Mouse (Mus musculus) C2C12 (cell line): ENCODE measurements around the gene Apoc2. TPM values are rescaled to one million over a fixed set of nuclear protein-coding genes. Genes with fewer than 3 reads are reported as not detected.

Experiments
- H3K27me3 ChIP-seq: one replicate; pipeline ENCODE4 v1.6.1; 2011; ENCODE audit not compliant: control insufficient read depth, insufficient read depth, insufficient read length
- H3K36me3 ChIP-seq: one replicate; pipeline ENCODE4 v1.6.1; 2011; ENCODE audit not compliant: control insufficient read depth, insufficient read depth
- H3K4me3 ChIP-seq: one replicate; pipeline ENCODE4 v1.5.1; 2011; ENCODE audit warnings: mild to moderate bottlenecking, control low read depth; ENCODE audit not compliant: poor library complexity, insufficient read depth, severe bottlenecking
- H3K79me2 ChIP-seq: one replicate; pipeline ENCODE4 v1.6.1; 2011; ENCODE audit not compliant: control insufficient read depth, insufficient read depth
- H3K79me3 ChIP-seq: one replicate; pipeline ENCODE4 v1.6.1; 2011; ENCODE audit warnings: low read depth, control low read depth
- H3ac ChIP-seq: one replicate; pipeline ENCODE3; 2011; ENCODE audit warnings: low read depth; ENCODE audit not compliant: control insufficient read depth, insufficient read length
- CEBPB ChIP-seq: IDR thresholded peaks from one replicate; pipeline ENCODE4 v1.6.1; 2011; ENCODE audit warnings: low read depth, mild to moderate bottlenecking, control low read depth, moderate library complexity
- CTCF ChIP-seq: IDR thresholded peaks from one replicate; pipeline ENCODE4 v1.5.1; 2011; ENCODE audit not compliant: control insufficient read depth, insufficient read depth, insufficient read length
- FOSL1 ChIP-seq: IDR thresholded peaks from one replicate; pipeline ENCODE4 v1.8.0; 2011; ENCODE audit warnings: mild to moderate bottlenecking, low read length; ENCODE audit not compliant: poor library complexity, insufficient read depth, severe bottlenecking
- MAX ChIP-seq: IDR thresholded peaks from one replicate; pipeline ENCODE4 v1.6.1; 2011; ENCODE audit warnings: mild to moderate bottlenecking, control low read depth
- MYOD1 ChIP-seq: IDR thresholded peaks from one replicate; pipeline ENCODE4 v1.6.1; 2011; ENCODE audit warnings: low read depth; ENCODE audit not compliant: control insufficient read depth, insufficient read length
- MYOG ChIP-seq: IDR thresholded peaks from one replicate; pipeline ENCODE4 v1.6.1; 2011; ENCODE audit not compliant: control insufficient read depth, insufficient read length; ENCODE audit errors: extremely low read depth
- USF1 ChIP-seq: IDR thresholded peaks from one replicate; pipeline ENCODE4 v1.6.1; 2011; ENCODE audit warnings: low read depth, mild to moderate bottlenecking, control low read depth, moderate library complexity
- polyA plus RNA-seq: library from polyadenylated mRNA; unstranded; fragments of >200 nt; fragmentation: generic; extraction: Trizol; gene quantifications from one replicate; pipeline ENCODE4 v1.2.1, GENCODE M21; 2012; ENCODE audit warnings: missing spikeins

The Apoc2 gene
- polyA plus RNA-seq, 1 experiment, result not detected

DNA sequence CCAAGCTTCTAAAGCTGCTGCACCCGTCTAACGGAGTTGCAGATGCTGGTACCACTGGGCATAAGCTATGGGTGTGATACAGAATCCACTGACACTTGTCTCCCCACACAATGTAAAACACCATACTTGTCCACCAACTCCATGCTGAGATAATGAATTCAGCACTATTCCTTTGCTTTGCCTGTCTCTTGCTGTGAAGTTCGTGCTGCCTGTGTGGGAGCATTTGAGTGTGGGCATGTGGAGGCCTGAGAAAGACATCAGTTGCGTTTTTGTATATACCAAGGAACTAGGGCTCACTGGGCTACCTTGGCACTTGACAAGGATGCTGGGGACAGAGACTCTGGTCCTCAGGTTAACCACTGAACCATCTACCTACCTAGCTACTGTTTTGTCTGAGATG, 36.5 kb downstream of the Apoc2 start:
- no peak overlapping the region for H3ac ChIP-seq
- H3K79me2 ChIP-seq, result no peaks in the 10 kb centered on the region
- TF ChIP-seq USF1, result no peak
- no peaks in the 10 kb centered on the region for H3K79me3 ChIP-seq
- H3K4me3 ChIP-seq, result no peak overlapping the region
- no peaks in the 10 kb centered on the region for H3K27me3 ChIP-seq
- peaks cover 19% of the 10 kb centered on the region for H3K36me3 ChIP-seq

DNA sequence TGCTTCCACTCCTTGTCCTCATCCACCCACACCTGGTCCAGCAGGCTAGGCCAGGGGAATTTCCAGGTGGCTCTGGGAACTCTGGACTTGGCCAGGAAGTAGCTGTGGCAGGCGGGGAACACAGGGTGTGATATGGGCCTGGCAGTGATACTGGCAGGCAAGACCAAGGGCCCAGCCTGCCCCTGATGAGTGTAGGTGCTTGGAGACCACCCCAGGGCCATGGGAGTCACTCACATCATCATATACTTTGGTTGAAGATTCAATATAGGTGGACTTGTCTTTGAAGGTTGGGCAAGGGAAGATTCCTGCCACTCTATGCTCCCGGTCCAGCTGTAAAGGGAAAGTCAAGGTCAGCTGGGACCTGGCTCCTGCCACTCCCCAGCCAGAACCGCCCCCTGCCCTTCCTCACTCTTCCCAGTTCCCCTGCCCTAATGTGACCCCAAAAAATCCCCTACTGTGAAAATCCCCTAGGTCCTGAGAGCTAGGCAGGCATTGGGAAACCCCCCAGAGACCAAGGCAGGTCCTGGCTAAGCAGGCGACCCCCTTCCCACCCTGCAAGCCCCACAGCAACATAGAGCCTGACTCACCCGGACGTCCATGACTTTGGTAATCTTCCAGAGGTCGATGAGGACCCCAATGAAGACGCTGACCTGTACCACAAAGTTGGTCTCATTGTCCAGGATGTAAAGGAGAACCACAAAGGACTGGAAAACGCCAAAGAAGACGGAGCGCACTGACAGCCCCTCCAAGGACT, 42.5 kb downstream of the Apoc2 start:
- Histone ChIP-seq H3K27me3 (no peaks in the 10 kb centered on the region), H3K79me3 (no peaks in the 10 kb centered on the region), H3ac (no peak overlapping the region), H3K36me3 (peaks cover 22% of the 10 kb centered on the region), H3K79me2 (no peaks in the 10 kb centered on the region), H3K4me3 (no peak overlapping the region)
- TF ChIP-seq CEBPB (no peak), USF1 (no peak), CTCF (no peak), MYOD1 (no peak), MYOG (no peak), MAX (no peak), FOSL1 (no peak)

DNA sequence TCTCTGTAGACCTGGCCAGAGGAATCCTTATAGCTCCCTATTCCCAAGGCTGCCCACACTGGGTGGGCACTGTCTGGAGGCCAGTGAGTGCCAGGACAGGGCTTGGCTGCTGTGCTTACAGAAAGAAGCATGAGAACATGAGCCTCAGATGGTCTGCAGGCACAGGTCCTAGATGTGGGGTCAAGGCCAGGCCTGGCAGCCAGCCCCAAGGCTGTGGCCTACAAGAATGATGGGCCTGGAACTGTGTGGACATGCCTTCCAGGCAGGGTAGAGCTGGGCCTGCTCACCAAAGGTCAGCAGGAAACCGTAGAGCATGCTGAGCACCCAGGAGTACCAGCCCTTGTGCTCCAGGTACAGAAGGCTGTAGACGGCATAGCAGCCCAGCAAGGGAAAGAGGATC, 43.1 kb downstream of the Apoc2 start:
- Histone ChIP-seq H3K36me3 (peaks cover 22% of the 10 kb centered on the region), H3ac (no peak overlapping the region), H3K79me3 (no peaks in the 10 kb centered on the region), H3K4me3 (no peak overlapping the region), H3K27me3 (no peaks in the 10 kb centered on the region), H3K79me2 (no peaks in the 10 kb centered on the region)
- TF ChIP-seq FOSL1 (no peak), MYOG (no peak), CTCF (no peak), CEBPB (no peak), MAX (no peak), USF1 (no peak), MYOD1 (no peak)

DNA sequence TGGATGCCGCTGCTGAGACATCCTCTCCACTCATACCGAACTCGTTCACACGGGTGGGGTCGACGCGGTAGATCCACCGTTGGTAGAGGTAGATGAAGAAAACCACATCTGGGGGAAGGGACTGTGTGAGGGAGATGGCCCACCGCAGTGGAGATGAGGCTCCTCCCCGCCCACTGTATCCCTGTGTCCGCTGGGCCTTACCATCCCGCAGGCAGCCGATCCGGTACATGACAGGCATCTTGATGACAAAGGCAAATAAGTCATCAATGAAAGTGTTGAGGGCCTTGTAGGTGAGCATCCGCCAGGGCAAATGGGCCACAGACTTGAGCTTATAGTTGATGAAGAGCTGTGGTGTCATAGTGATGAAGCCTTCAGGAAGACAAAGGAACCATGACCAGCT, 43.9 kb downstream of the Apoc2 start:
- no peak overlapping the region for H3ac ChIP-seq
- peaks cover 22% of the 10 kb centered on the region for H3K36me3 ChIP-seq
- TF ChIP-seq MYOG (no peak), MAX (no peak), MYOD1 (no peak), USF1 (no peak), FOSL1 (no peak), CEBPB (no peak), CTCF (no peak)
- no peaks in the 10 kb centered on the region for H3K79me2 ChIP-seq
- no peaks in the 10 kb centered on the region for H3K79me3 ChIP-seq
- H3K27me3 ChIP-seq, result no peaks in the 10 kb centered on the region
- H3K4me3 ChIP-seq, result no peak overlapping the region

DNA sequence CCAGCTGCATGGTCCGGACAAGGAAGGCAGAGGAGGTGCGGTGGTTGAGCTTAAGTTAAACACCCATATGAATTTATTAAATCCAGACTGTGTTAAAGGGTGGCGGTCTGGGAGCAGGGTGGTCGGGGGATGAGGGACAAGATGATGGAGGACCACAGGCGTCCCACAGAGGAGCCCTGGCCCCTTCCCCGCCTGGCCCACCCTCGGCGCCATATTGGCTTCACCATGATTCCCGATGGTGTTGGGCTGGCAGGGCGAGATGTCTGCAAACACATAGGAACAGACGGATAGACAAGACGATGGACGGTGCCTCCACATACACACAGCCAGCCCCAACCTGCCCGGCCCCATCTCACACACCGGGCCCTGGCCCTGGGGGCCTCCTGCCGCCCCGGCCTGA, 44.5 kb downstream of the Apoc2 start:
- no peaks in the 10 kb centered on the region for H3K79me2 ChIP-seq
- H3K36me3 ChIP-seq, result peaks cover 22% of the 10 kb centered on the region
- no peaks in the 10 kb centered on the region for H3K27me3 ChIP-seq
- no peak overlapping the region for H3ac ChIP-seq
- no peaks in the 10 kb centered on the region for H3K79me3 ChIP-seq
- TF ChIP-seq CTCF, result no peak
- no peak for TF ChIP-seq MYOG
- no peak for TF ChIP-seq CEBPB
- no peak for TF ChIP-seq FOSL1
- no peak for TF ChIP-seq USF1
- TF ChIP-seq MAX, result no peak
- no peak for TF ChIP-seq MYOD1
- H3K4me3 ChIP-seq, result no peak overlapping the region

DNA sequence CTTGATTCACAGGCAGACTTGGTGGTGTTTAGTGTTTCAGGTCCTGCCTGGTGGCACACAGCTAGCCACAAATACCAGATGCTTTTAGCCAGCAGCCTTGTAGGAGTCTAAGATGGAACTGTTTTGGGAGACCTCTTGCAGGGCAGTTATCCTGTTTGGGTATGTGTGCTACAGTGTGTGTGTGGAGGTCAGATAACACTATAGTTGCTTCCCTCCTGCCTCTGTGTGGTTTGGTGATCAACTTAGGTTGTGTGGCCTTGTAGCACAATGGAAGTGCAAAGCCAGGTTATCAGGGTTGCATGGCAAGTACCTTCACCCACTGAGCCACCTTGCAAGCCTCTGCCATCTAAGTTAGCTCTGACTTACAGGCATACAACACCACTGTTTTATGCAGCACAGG, 45.0 kb downstream of the Apoc2 start:
- TF ChIP-seq MYOG (no peak), MYOD1 (no peak), CEBPB (no peak)
- no peak overlapping the region for H3K4me3 ChIP-seq
- no peaks in the 10 kb centered on the region for H3K79me2 ChIP-seq
- H3K36me3 ChIP-seq, result peaks cover 22% of the 10 kb centered on the region
- no peaks in the 10 kb centered on the region for H3K79me3 ChIP-seq
- no peaks in the 10 kb centered on the region for H3K27me3 ChIP-seq
- no peak overlapping the region for H3ac ChIP-seq
